Comparison of ENCODE assay signal across 12 mouse cellular contexts in the genomic region with DNA sequence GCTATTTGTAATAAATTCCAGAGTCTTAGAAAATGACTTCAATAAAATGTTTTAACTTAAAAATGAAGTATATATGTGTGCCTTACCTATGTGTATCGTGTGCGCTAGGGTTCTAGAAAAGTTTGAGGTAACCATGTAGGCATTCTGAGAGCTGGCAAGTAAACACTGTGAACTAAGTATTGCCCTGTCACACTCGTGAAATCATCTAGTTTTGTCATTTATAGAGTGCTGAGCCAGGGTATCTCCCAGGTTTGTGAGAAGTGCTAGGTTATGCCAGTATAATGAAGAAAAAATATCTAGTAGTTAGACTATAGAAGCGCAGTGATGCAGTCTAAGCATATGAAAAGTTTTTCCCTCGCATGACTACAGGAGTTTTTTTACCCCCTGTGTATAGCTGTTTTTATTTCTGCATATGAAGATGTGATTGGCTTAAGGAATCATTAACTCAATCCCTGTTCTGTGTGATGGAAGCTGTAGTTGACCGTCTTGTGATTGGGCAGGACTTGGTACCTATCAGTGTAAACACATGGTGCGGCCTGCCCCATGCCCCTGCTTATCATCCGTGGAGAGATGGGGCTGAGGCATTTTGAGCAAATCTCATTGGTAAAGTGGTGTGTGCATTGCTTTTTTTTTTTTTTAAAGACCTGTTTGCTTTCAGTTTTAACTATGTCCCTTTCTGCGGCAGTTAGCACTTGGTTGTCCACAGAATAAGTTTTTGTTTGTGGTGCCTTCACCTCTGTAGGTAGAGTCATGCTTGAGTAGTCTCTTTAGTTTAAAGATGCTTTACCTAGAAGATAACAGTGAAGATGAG. TPM values are rescaled to one million over a fixed set of nuclear protein-coding genes. Genes with fewer than 3 reads are reported as not detected.
A peak's percentile ranks its signal among the peaks of the same experiment; 100 is the strongest.
DNase-seq lines count a peak whose midpoint lies in the region; TF ChIP-seq lines count a peak whose summit lies in the region.
"Had no signal": no experiment of that assay in that cellular context is flagged by ENCODE, and none has a peak within 500 bp of the region (broad histone marks: within the 10 kb centered on the region; RNA-seq: fewer than 3 reads in every experiment).

No protein-coding gene starts in this region.

- 30% methylated on average over 9 of the region's 9 CpGs for WGBS in liver, adult 2 months

- H3K36me3 ChIP-seq in liver, adult 2 months (ENCODE audit: control insufficient read depth, insufficient read depth, low read length): peaks cover 8% of the 10 kb centered on the region; the same call in 1 of the 2 replicates
- H3K36me3 ChIP-seq: hindbrain, embryonic 13.5 days had no signal

- peak; percentile 41 for DNase-seq in spleen, adult 12 weeks (ENCODE audit: low spot score)
- no peak for DNase-seq in spleen, postnatal 14 days (ENCODE audit: low spot score in 2 of 2)
- peak; percentile 76 for DNase-seq in c-Kit-positive CD71-positive TER-119-negative erythroid progenitor cells, embryonic 14.5 days (ENCODE audit: low read depth)
- peak; percentile 99 for DNase-seq in liver, adult 2 months (ENCODE audit: extremely low read depth, low read depth, low spot score)
- DNase-seq in spleen, postnatal 36 days (ENCODE audit: low spot score in 2 of 2): peak; percentile 44 to 69
- no peak for DNase-seq in lung, adult 18-20 months
- DNase-seq in kidney, postnatal 4 days: no peak
- no peak for DNase-seq in lung, postnatal 14 days
- DNase-seq: cerebellum, adult 11-12 months; lung, embryonic 14.5 days had no signal

- peaks cover 24% of the 10 kb centered on the region for H3K4me1 ChIP-seq in liver, adult 2 months (ENCODE audit: control insufficient read depth, insufficient read depth, low read length)

- peak overlapping the region; percentile 98 for H3K9ac ChIP-seq in liver, adult 2 months (ENCODE audit: low read depth, low read length)
- H3K9ac ChIP-seq: forebrain, embryonic 13.5 days; hindbrain, embryonic 13.5 days; lung, embryonic 14.5 days had no signal

- no peak for TF ChIP-seq CTCF in liver, adult 2 months (IDR thresholded peaks at IDR 0.05; ENCODE audit: low read depth, low read length)

- TF ChIP-seq POLR2A in liver, adult 2 months (IDR thresholded peaks at IDR 0.05; ENCODE audit: extremely low read depth, insufficient read depth, low read length): no peak

- peaks cover 32% of the 10 kb centered on the region for H3K79me2 ChIP-seq in liver, adult 2 months (ENCODE audit: control insufficient read depth, insufficient read depth, low read length)

- peak overlapping the region; percentile 100 for H3K27ac ChIP-seq in liver, adult 2 months (replicated peaks; ENCODE audit: insufficient read depth, low read depth, low read length)
- H3K27ac ChIP-seq: forebrain, embryonic 13.5 days; hindbrain, embryonic 13.5 days had no signal

- H3K27me3 ChIP-seq in liver, adult 2 months (ENCODE audit: control insufficient read depth, insufficient read depth, low read length): no peaks in the 10 kb centered on the region
- H3K27me3 ChIP-seq: forebrain, embryonic 13.5 days; hindbrain, embryonic 13.5 days had no signal

- peak overlapping the region; percentile 72 for H3K4me3 ChIP-seq in liver, adult 2 months (ENCODE audit: insufficient read depth, low read depth, low read length)
- H3K4me3 ChIP-seq: forebrain, embryonic 13.5 days; hindbrain, embryonic 13.5 days had no signal

RNA-seq across cellular contexts. Expression of a gene that starts 21.8 kb away (rescaled TPM):
- total RNA-seq in liver, adult 2 months (2014; rRNA removed): 314 and 342 TPM in 2 replicates
- polyA plus RNA-seq in liver, adult 2 months (2012; rRNA removed): 22.4 and 24.9 TPM in 2 replicates

Comparison
In these comparisons a context has a peak if more than half of its experiments do, and no peak if none do; other contexts are left out.
1. DNase-seq: peak in spleen, adult 12 weeks (single experiment), c-Kit-positive CD71-positive TER-119-negative erythroid progenitor cells, embryonic 14.5 days (single experiment), liver, adult 2 months (single experiment) and spleen, postnatal 36 days (2 of 2); none in spleen, postnatal 14 days (0 of 2), lung, adult 18-20 months (0 of 2), kidney, postnatal 4 days (0 of 2) and lung, postnatal 14 days (single experiment).